Mouse (Mus musculus): ENCODE measurements around the gene Borcs8. TPM values are rescaled to one million over a fixed set of nuclear protein-coding genes. Genes with fewer than 3 reads are reported as not detected.

The Borcs8 gene
- 57.1 and 64.0 TPM in 2 replicates for polyA plus RNA-seq (2015; fragmentation: Nextera tagmentation; extraction: Ambion mirVana)

GRCm38 (mm10) chr8:70139026-70139857, at the start of gene Borcs8, which contains the start of the genes Rfxank and Mef2b:
TSS of gene Borcs8 (plus strand) at chr8:70139499.
TSS of gene Rfxank (minus strand) at chr8:70139154.
TSS of gene Mef2b (plus strand) at chr8:70139711.

GRCm38 (mm10) chr8:70120667-70121066, 18.6 kb upstream of the Borcs8 start, which contains the start of gene Ncan:
TSS of gene Ncan (minus strand) at chr8:70120873.

GRCm38 (mm10) chr8:70131166-70131883, 8.0 kb upstream of the Borcs8 start, which contains the start of gene Nr2c2ap:
TSS of gene Nr2c2ap (plus strand) at chr8:70131333.

DNA sequence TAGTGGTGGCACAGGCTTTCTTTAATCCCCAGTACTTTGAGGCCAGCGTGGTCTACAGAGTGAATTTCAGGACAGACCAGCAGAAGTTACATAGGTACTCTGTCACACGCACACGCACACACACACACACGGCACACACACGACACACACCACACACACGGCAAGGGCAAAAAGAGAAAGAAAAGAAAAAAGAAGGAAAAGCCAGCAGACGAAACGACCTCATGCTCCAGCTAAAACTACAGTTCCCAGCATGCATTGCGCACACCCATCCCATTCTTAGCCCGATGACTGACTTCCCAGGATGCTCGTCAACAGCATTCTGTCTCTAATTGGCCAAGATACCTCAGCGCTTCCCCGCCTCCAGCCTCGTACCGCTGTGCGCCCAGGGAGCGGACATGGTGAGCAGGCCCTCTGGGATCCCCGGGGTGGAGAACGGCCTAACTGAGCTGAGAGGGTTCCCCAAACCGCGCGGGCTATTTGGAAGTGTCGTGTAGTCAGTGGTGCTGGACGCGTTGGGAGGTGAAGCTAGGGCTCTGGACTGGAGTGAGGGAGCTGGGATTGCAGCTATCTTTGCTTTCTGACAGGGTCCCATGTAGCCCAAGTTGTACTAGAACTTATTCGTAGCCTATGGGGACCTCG, 32.9 kb downstream of the Borcs8 start, which contains the start of gene Tmem161a:
Tmem161a (plus strand) TSS at position 314 of the 639 bp plus-strand sequence.

Small RNA genes within 50 kb of the gene (microRNA-seq; reads per million reads assigned to microRNA genes)
- gene Mir7066 = 1.5 reads per million

Other genes starting within 250 kb of the Borcs8 start
- 5.1 and 5.5 TPM in 2 replicates for gene Tssk6, start 237.3 kb upstream of the Borcs8 start, polyA plus RNA-seq (2015; fragmentation: Nextera tagmentation; extraction: Ambion mirVana)
- gene Ndufa13, start 236.9 kb upstream of the Borcs8 start, polyA plus RNA-seq (2015; fragmentation: Nextera tagmentation; extraction: Ambion mirVana) = 267 and 290 TPM in 2 replicates
- 15.7 and 16.0 TPM in 2 replicates for gene Yjefn3, start 236.8 kb upstream of the Borcs8 start, polyA plus RNA-seq (2015; fragmentation: Nextera tagmentation; extraction: Ambion mirVana)
- gene Gatad2a, start 143.1 kb upstream of the Borcs8 start, polyA plus RNA-seq (2015; fragmentation: Nextera tagmentation; extraction: Ambion mirVana) = 21.7 and 22.7 TPM in 2 replicates
- gene Mau2, start 96.8 kb upstream of the Borcs8 start, polyA plus RNA-seq (2015; fragmentation: Nextera tagmentation; extraction: Ambion mirVana) = 46.3 and 53.0 TPM in 2 replicates
- gene Sugp1, start 96.7 kb upstream of the Borcs8 start, polyA plus RNA-seq (2015; fragmentation: Nextera tagmentation; extraction: Ambion mirVana) = 44.5 and 49.6 TPM in 2 replicates
- 0.95 and 1.3 TPM in 2 replicates for gene Tm6sf2, start 66.6 kb upstream of the Borcs8 start, polyA plus RNA-seq (2015; fragmentation: Nextera tagmentation; extraction: Ambion mirVana)
- gene Hapln4, start 56.0 kb upstream of the Borcs8 start, polyA plus RNA-seq (2015; fragmentation: Nextera tagmentation; extraction: Ambion mirVana) = 5.0 and 5.7 TPM in 2 replicates
- 175 and 230 TPM in 2 replicates for gene Ncan, start 18.6 kb upstream of the Borcs8 start, polyA plus RNA-seq (2015; fragmentation: Nextera tagmentation; extraction: Ambion mirVana)
- 47.6 and 50.5 TPM in 2 replicates for gene Nr2c2ap, start 8.2 kb upstream of the Borcs8 start, polyA plus RNA-seq (2015; fragmentation: Nextera tagmentation; extraction: Ambion mirVana)
- gene Rfxank, start 345 bp upstream of the Borcs8 start, polyA plus RNA-seq (2015; fragmentation: Nextera tagmentation; extraction: Ambion mirVana) = 9.5 and 10.8 TPM in 2 replicates
- gene Mef2b, start 212 bp downstream of the Borcs8 start, polyA plus RNA-seq (2015; fragmentation: Nextera tagmentation; extraction: Ambion mirVana) = 1.8 and 2.2 TPM in 2 replicates
- 43.9 and 44.9 TPM in 2 replicates for gene Tmem161a, start 32.9 kb downstream of the Borcs8 start, polyA plus RNA-seq (2015; fragmentation: Nextera tagmentation; extraction: Ambion mirVana)
- gene Slc25a42, start 72.8 kb downstream of the Borcs8 start, polyA plus RNA-seq (2015; fragmentation: Nextera tagmentation; extraction: Ambion mirVana) = 9.7 and 11.9 TPM in 2 replicates
- gene Sugp2, start 94.7 kb downstream of the Borcs8 start, polyA plus RNA-seq (2015; fragmentation: Nextera tagmentation; extraction: Ambion mirVana) = 58.4 and 66.4 TPM in 2 replicates
- gene Armc6, start 95.0 kb downstream of the Borcs8 start, polyA plus RNA-seq (2015; fragmentation: Nextera tagmentation; extraction: Ambion mirVana) = 103 and 111 TPM in 2 replicates
- 19.1 and 21.1 TPM in 2 replicates for gene Homer3, start 143.3 kb downstream of the Borcs8 start, polyA plus RNA-seq (2015; fragmentation: Nextera tagmentation; extraction: Ambion mirVana)
- 37.9 and 42.1 TPM in 2 replicates for gene Ddx49, start 163.0 kb downstream of the Borcs8 start, polyA plus RNA-seq (2015; fragmentation: Nextera tagmentation; extraction: Ambion mirVana)
- gene Cope, start 163.0 kb downstream of the Borcs8 start, polyA plus RNA-seq (2015; fragmentation: Nextera tagmentation; extraction: Ambion mirVana) = 301 and 337 TPM in 2 replicates
- gene Cers1, start 176.3 kb downstream of the Borcs8 start, polyA plus RNA-seq (2015; fragmentation: Nextera tagmentation; extraction: Ambion mirVana) = 64.3 and 66.1 TPM in 2 replicates
- gene Gdf1, start 190.3 kb downstream of the Borcs8 start, polyA plus RNA-seq (2015; fragmentation: Nextera tagmentation; extraction: Ambion mirVana) = 6.2 and 9.8 TPM in 2 replicates
- gene Upf1, start 213.8 kb downstream of the Borcs8 start, polyA plus RNA-seq (2015; fragmentation: Nextera tagmentation; extraction: Ambion mirVana) = 11.1 and 12.8 TPM in 2 replicates
- 1.1 and 1.3 TPM in 2 replicates for gene Comp, start 234.1 kb downstream of the Borcs8 start, polyA plus RNA-seq (2015; fragmentation: Nextera tagmentation; extraction: Ambion mirVana)

All from neural tube, postnatal 0 days (tissue).